Mouse (Mus musculus) B cell, adult 2 months (primary cell): Measurements from ENCODE around the gene Egln2.

Source experiments
- DNase-seq, 2 experiments: peaks; one replicate each; pipeline ENCODE4 v3.0.0; 2022

The Egln2 gene

GRCm38 (mm10) chr7:27166614-27167474 lies at the start of gene Egln2:
TSS of gene Egln2 (minus strand) at chr7:27166802.
- peak; percentile 94 to 96 for DNase-seq

GRCm38 (mm10) chr7:27212626-27213025 lies 46.0 kb upstream of the Egln2 start:
- no peak for DNase-seq

- DNase-seq, result no peak
Observed at GRCm38 (mm10) chr7:27203730-27204449, 37.3 kb upstream of the Egln2 start.

GRCm38 (mm10) chr7:27198779-27199178 lies 32.2 kb upstream of the Egln2 start:
- no peak for DNase-seq

GRCm38 (mm10) chr7:27198355-27198754 lies 31.8 kb upstream of the Egln2 start:
- DNase-seq, result no peak

GRCm38 (mm10) chr7:27197634-27198033 lies 31.0 kb upstream of the Egln2 start:
- no peak for DNase-seq

GRCm38 (mm10) chr7:27197136-27197535 lies 30.5 kb upstream of the Egln2 start:
- DNase-seq, result no peak

GRCm38 (mm10) chr7:27195681-27196611 lies 29.3 kb upstream of the Egln2 start, which contains the start of the genes BC024978 and Snrpa:
TSS of gene BC024978 (plus strand) at chr7:27195781.
TSS of gene Snrpa (minus strand) at chr7:27196271.
- DNase-seq, result peak; percentile 93 to 96

- DNase-seq, result no peak
Observed at GRCm38 (mm10) chr7:27193731-27194130, 27.1 kb upstream of the Egln2 start.

GRCm38 (mm10) chr7:27192434-27192833 lies 25.8 kb upstream of the Egln2 start:
- no peak for DNase-seq

- peak; percentile 23 to 28 for DNase-seq
Observed at GRCm38 (mm10) chr7:27189271-27189931, 22.8 kb upstream of the Egln2 start.

- no peak for DNase-seq
Observed at GRCm38 (mm10) chr7:27185986-27186385, 19.4 kb upstream of the Egln2 start.

- peak; percentile 70 to 72 for DNase-seq
Observed at GRCm38 (mm10) chr7:27184964-27185363, 18.4 kb upstream of the Egln2 start.

- DNase-seq, result no peak
Observed at GRCm38 (mm10) chr7:27182498-27182897, 15.9 kb upstream of the Egln2 start.

GRCm38 (mm10) chr7:27180837-27181695 lies 14.5 kb upstream of the Egln2 start, which contains the start of the genes Gm21983 and Mia:
TSS of gene Gm21983 (minus strand) at chr7:27181086.
TSS of gene Mia (minus strand) at chr7:27181157.
- no peak for DNase-seq

GRCm38 (mm10) chr7:27180036-27180435 lies 13.4 kb upstream of the Egln2 start:
- no peak for DNase-seq

GRCm38 (mm10) chr7:27179217-27179918 lies 12.8 kb upstream of the Egln2 start:
- peak; percentile 31 to 34 for DNase-seq

- DNase-seq, result peak; percentile 97
Observed at GRCm38 (mm10) chr7:27178324-27179216, 12.0 kb upstream of the Egln2 start, which contains the start of gene Rab4b. TSS of gene Rab4b (minus strand) at chr7:27178896.

GRCm38 (mm10) chr7:27177942-27178323 lies 11.3 kb upstream of the Egln2 start:
- DNase-seq, result no peak
